Mouse (Mus musculus): ENCODE results near the gene Fahd1. TPM values are rescaled to one million over a fixed set of nuclear protein-coding genes. Genes with fewer than 3 reads are reported as not detected.

The Fahd1 gene
- polyA plus RNA-seq (2014; fragmentation: Nextera tagmentation; extraction: Ambion mirVana) = 30.4 and 33.9 TPM in 2 replicates

GRCm38 (mm10) chr17:24850065-24850772 is at the start of gene Fahd1:
TSS of gene Fahd1 (minus strand) at chr17:24850364.
- Histone ChIP-seq H3K36me3 (ENCODE audit: control insufficient read depth, insufficient read depth, low read length) (peaks cover 15% of the 10 kb centered on the region), H3K4me1 (replicated peaks; ENCODE audit: control insufficient read depth, insufficient read depth, low read length) (peaks cover 12% of the 10 kb centered on the region), H3K4me3 (ENCODE audit: low read depth, low read length) (peak within 1 kb of the TSS; percentile 96), H3K9ac (ENCODE audit: low read length) (peak within 1 kb of the TSS; percentile 71), H3K27ac (ENCODE audit: low read depth) (peak within 1 kb of the TSS; percentile 91), H3K9me3 (ENCODE audit: control insufficient read depth, low read length) (no peaks in the 10 kb centered on the region), H3K4me2 (ENCODE audit: low read length) (peak within 1 kb of the TSS; percentile 94), H3K27me3 (replicated peaks; ENCODE audit: control insufficient read depth, insufficient read depth, low read length) (peaks cover 6% of the 10 kb centered on the region; the same call in 1 of the 2 replicates)
- ATAC-seq (replicated peaks; ENCODE audit: low FRiP score, low TSS enrichment, low read depth) (peak; percentile 99), DNase-seq (ENCODE audit: low spot score) (peak; percentile 97)
- under 1% methylated on average over 58 of the region's 58 CpGs for WGBS

GRCm38 (mm10) chr17:24899153-24899552 is 49.0 kb upstream of the Fahd1 start:
- ATAC-seq (replicated peaks; ENCODE audit: low FRiP score, low TSS enrichment, low read depth) (no peak), DNase-seq (ENCODE audit: low spot score) (no peak)
- Histone ChIP-seq H3K4me1 (replicated peaks; ENCODE audit: control insufficient read depth, insufficient read depth, low read length) (peaks cover 22% of the 10 kb centered on the region), H3K4me2 (ENCODE audit: low read length) (no peak overlapping the region), H3K27me3 (replicated peaks; ENCODE audit: control insufficient read depth, insufficient read depth, low read length) (no peaks in the 10 kb centered on the region), H3K9me3 (ENCODE audit: control insufficient read depth, low read length) (no peaks in the 10 kb centered on the region), H3K36me3 (ENCODE audit: control insufficient read depth, insufficient read depth, low read length) (peaks cover 73% of the 10 kb centered on the region), H3K4me3 (ENCODE audit: low read depth, low read length) (no peak overlapping the region), H3K27ac (ENCODE audit: low read depth) (no peak overlapping the region), H3K9ac (ENCODE audit: low read length) (no peak overlapping the region)
- whole genome bisulfite sequencing = 86% methylated on average over 5 of the region's 5 CpGs

GRCm38 (mm10) chr17:24898041-24898854 is 48.1 kb upstream of the Fahd1 start:
- ATAC-seq (replicated peaks; ENCODE audit: low FRiP score, low TSS enrichment, low read depth) (no peak), DNase-seq (ENCODE audit: low spot score) (no peak)
- H3K27me3 ChIP-seq (replicated peaks; ENCODE audit: control insufficient read depth, insufficient read depth, low read length) = no peaks in the 10 kb centered on the region
- H3K9ac ChIP-seq (ENCODE audit: low read length) = no peak overlapping the region
- no peak overlapping the region for H3K4me2 ChIP-seq (ENCODE audit: low read length)
- H3K36me3 ChIP-seq (ENCODE audit: control insufficient read depth, insufficient read depth, low read length) = peaks cover 67% of the 10 kb centered on the region
- peaks cover 27% of the 10 kb centered on the region for H3K4me1 ChIP-seq (replicated peaks; ENCODE audit: control insufficient read depth, insufficient read depth, low read length)
- H3K27ac ChIP-seq (ENCODE audit: low read depth) = no peak overlapping the region
- no peaks in the 10 kb centered on the region for H3K9me3 ChIP-seq (ENCODE audit: control insufficient read depth, low read length)
- 72% methylated on average over 4 of the region's 4 CpGs for WGBS
- no peak overlapping the region for H3K4me3 ChIP-seq (ENCODE audit: low read depth, low read length)

- DNase-seq (ENCODE audit: low spot score) (no peak), ATAC-seq (replicated peaks; ENCODE audit: low FRiP score, low TSS enrichment, low read depth) (no peak)
- Histone ChIP-seq H3K9me3 (ENCODE audit: control insufficient read depth, low read length) (no peaks in the 10 kb centered on the region), H3K27ac (ENCODE audit: low read depth) (no peak overlapping the region), H3K4me1 (replicated peaks; ENCODE audit: control insufficient read depth, insufficient read depth, low read length) (peaks cover 27% of the 10 kb centered on the region), H3K27me3 (replicated peaks; ENCODE audit: control insufficient read depth, insufficient read depth, low read length) (no peaks in the 10 kb centered on the region), H3K4me2 (ENCODE audit: low read length) (peak overlapping the region; percentile 83; the same call in 1 of the 2 replicates), H3K4me3 (ENCODE audit: low read depth, low read length) (peak overlapping the region; percentile 97), H3K9ac (ENCODE audit: low read length) (no peak overlapping the region), H3K36me3 (ENCODE audit: control insufficient read depth, insufficient read depth, low read length) (peaks cover 67% of the 10 kb centered on the region)
- WGBS = 73% methylated on average over 4 of the region's 4 CpGs
Observed at GRCm38 (mm10) chr17:24897600-24897999, 47.4 kb upstream of the Fahd1 start.

GRCm38 (mm10) chr17:24896993-24897269 is 46.8 kb upstream of the Fahd1 start:
- peak overlapping the region; percentile 83 for H3K4me2 ChIP-seq (ENCODE audit: low read length)
- WGBS = 28% methylated on average over 11 of the region's 11 CpGs
- peaks cover 67% of the 10 kb centered on the region for H3K36me3 ChIP-seq (ENCODE audit: control insufficient read depth, insufficient read depth, low read length)
- DNase-seq (ENCODE audit: low spot score) = no peak
- H3K9me3 ChIP-seq (ENCODE audit: control insufficient read depth, low read length) = no peaks in the 10 kb centered on the region
- peak overlapping the region; percentile 97 for H3K4me3 ChIP-seq (ENCODE audit: low read depth, low read length)
- H3K9ac ChIP-seq (ENCODE audit: low read length) = peak overlapping the region; percentile 85
- no peaks in the 10 kb centered on the region for H3K27me3 ChIP-seq (replicated peaks; ENCODE audit: control insufficient read depth, insufficient read depth, low read length)
- ATAC-seq (replicated peaks; ENCODE audit: low FRiP score, low TSS enrichment, low read depth) = no peak
- H3K4me1 ChIP-seq (replicated peaks; ENCODE audit: control insufficient read depth, insufficient read depth, low read length) = peaks cover 27% of the 10 kb centered on the region
- H3K27ac ChIP-seq (ENCODE audit: low read depth) = peak overlapping the region; percentile 54; the same call in 1 of the 2 replicates

GRCm38 (mm10) chr17:24896241-24896992 is 46.3 kb upstream of the Fahd1 start, which contains the start of gene Nme3:
TSS of gene Nme3 (plus strand) at chr17:24896500.
- H3K4me3 ChIP-seq (ENCODE audit: low read depth, low read length) = peak within 1 kb of the TSS; percentile 97
- H3K27me3 ChIP-seq (replicated peaks; ENCODE audit: control insufficient read depth, insufficient read depth, low read length) = no peaks in the 10 kb centered on the region
- WGBS = 1% methylated on average over 50 of the region's 50 CpGs
- H3K9ac ChIP-seq (ENCODE audit: low read length) = peak within 1 kb of the TSS; percentile 85
- DNase-seq (ENCODE audit: low spot score) (peak; percentile 90), ATAC-seq (replicated peaks; ENCODE audit: low FRiP score, low TSS enrichment, low read depth) (peak; percentile 82)
- peak within 1 kb of the TSS; percentile 83 for H3K4me2 ChIP-seq (ENCODE audit: low read length)
- peaks cover 27% of the 10 kb centered on the region for H3K4me1 ChIP-seq (replicated peaks; ENCODE audit: control insufficient read depth, insufficient read depth, low read length)
- H3K9me3 ChIP-seq (ENCODE audit: control insufficient read depth, low read length) = no peaks in the 10 kb centered on the region
- H3K27ac ChIP-seq (ENCODE audit: low read depth) = peak within 1 kb of the TSS; percentile 69
- H3K36me3 ChIP-seq (ENCODE audit: control insufficient read depth, insufficient read depth, low read length) = peaks cover 67% of the 10 kb centered on the region

GRCm38 (mm10) chr17:24895571-24896240 is 45.5 kb upstream of the Fahd1 start:
- ATAC-seq (replicated peaks; ENCODE audit: low FRiP score, low TSS enrichment, low read depth) (peak; percentile 3; the same call in 1 of the 2 replicates), DNase-seq (ENCODE audit: low spot score) (no peak)
- WGBS = 11% methylated on average over 23 of the region's 23 CpGs
- no peaks in the 10 kb centered on the region for H3K9me3 ChIP-seq (ENCODE audit: control insufficient read depth, low read length)
- H3K27me3 ChIP-seq (replicated peaks; ENCODE audit: control insufficient read depth, insufficient read depth, low read length) = no peaks in the 10 kb centered on the region
- H3K4me3 ChIP-seq (ENCODE audit: low read depth, low read length) = peak overlapping the region; percentile 97
- H3K36me3 ChIP-seq (ENCODE audit: control insufficient read depth, insufficient read depth, low read length) = peaks cover 67% of the 10 kb centered on the region
- H3K4me2 ChIP-seq (ENCODE audit: low read length) = peak overlapping the region; percentile 83
- peak overlapping the region; percentile 85 for H3K9ac ChIP-seq (ENCODE audit: low read length)
- peaks cover 27% of the 10 kb centered on the region for H3K4me1 ChIP-seq (replicated peaks; ENCODE audit: control insufficient read depth, insufficient read depth, low read length)
- peak overlapping the region; percentile 69; the same call in 1 of the 2 replicates for H3K27ac ChIP-seq (ENCODE audit: low read depth)
